Mouse (Mus musculus): ENCODE results near the gene Mroh7. TPM values are rescaled to one million over a fixed set of nuclear protein-coding genes. Genes with fewer than 3 reads are reported as not detected.

The Mroh7 gene
- total RNA-seq, 2 experiments from 2014 or later = 2.2 to 4.1 TPM

- no peak for DNase-seq (ENCODE audit: low spot score in 2 of 2)
- intact Hi-C loops (cut with DNase I) = no loop called here
Observed at GRCm38 (mm10) chr4:106645797-106646196, 84.9 kb downstream of the Mroh7 start.

GRCm38 (mm10) chr4:106644218-106644610, 86.5 kb downstream of the Mroh7 start:
- intact Hi-C loops (cut with DNase I) = no loop called here
- no peak for DNase-seq (ENCODE audit: low spot score in 2 of 2)

GRCm38 (mm10) chr4:106643483-106644217, 87.1 kb downstream of the Mroh7 start:
- no peak for DNase-seq (ENCODE audit: low spot score in 2 of 2)
- intact Hi-C loops (cut with DNase I) = no loop called here

DNA sequence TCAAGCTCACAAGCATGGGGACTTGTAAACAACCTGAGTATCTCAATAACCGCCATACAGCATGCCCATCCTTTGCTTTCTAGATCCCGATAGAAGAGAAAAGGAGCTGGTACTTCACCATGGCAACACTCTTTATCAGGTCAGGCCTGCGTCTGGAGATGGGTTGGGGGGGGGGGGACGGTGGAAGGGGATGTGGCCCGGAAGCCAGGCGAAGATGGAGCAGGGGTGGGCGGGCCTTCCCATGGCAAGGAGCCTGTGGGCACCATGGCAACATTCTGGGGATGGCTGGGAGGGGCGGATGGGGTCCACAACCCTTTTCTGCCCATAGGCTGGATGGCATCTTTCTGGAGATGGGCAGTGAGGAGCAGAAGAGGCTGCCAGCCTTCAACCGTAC, 96.6 kb downstream of the Mroh7 start:
- no peak for DNase-seq (ENCODE audit: low spot score in 2 of 2)
- intact Hi-C loops (cut with DNase I) = loop anchor here (5.0 kb wide), 1 partner anchor 203 kb away; no protein-coding TSS in a partner anchor

- no peak for DNase-seq (ENCODE audit: low spot score in 2 of 2)
- intact Hi-C loops (cut with DNase I) = loop anchor here (5.0 kb wide), 1 partner anchor 204 kb away; no protein-coding TSS in a partner anchor
Observed at GRCm38 (mm10) chr4:106633281-106634085, 97.2 kb downstream of the Mroh7 start.

DNA sequence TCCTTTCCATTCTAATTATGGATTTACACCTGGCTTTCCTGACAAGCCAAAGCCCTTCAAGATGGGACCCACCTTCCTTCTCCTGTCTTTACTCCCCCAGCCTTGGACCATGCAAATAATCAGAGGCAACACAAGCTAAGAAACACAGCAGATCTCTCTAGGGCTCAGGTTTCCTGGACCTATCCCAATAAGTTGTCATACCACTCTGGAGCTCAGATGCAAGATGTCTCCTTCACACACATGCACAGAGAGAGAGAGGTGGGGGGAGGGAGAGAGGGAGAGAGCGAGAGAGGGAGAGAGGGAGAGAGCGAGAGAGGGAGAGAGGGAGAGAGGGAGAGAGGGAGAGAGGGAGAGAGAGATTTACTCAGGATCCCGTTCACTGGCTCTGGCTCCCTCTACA, 98.4 kb downstream of the Mroh7 start:
- intact Hi-C loops (cut with DNase I) = loop anchor here (5.0 kb wide), 1 partner anchor 205 kb away; no protein-coding TSS in a partner anchor
- no peak for DNase-seq (ENCODE audit: low spot score in 2 of 2)

Other genes starting within 250 kb of the Mroh7 start
- not detected for gene Bsnd, start 238.6 kb downstream of the Mroh7 start, total RNA-seq (2021)
- gene Dhcr24, start 169.9 kb downstream of the Mroh7 start, total RNA-seq (2021) = 100 to 1,000 TPM in 1 of 2 experiments, 10 to 100 TPM in 1; 83.0 to 106 TPM
- gene Lexm, start 113.7 kb downstream of the Mroh7 start, total RNA-seq (2021) = not detected
- 1 to 10 TPM; 1.0 to 1.7 TPM for gene Ttc22, start 108.5 kb downstream of the Mroh7 start, total RNA-seq (2021)
- 1 to 10 TPM; 5.6 to 5.8 TPM for gene Pars2, start 79.9 kb downstream of the Mroh7 start, total RNA-seq (2021)
- gene Ttc4, start 52.0 kb downstream of the Mroh7 start, total RNA-seq (2021) = 10 to 100 TPM; 40.4 to 47.7 TPM
- not detected for gene Fam151a, start 3.0 kb upstream of the Mroh7 start, total RNA-seq (2021)
- gene Acot11, start 74.1 kb upstream of the Mroh7 start, total RNA-seq (2021) = 10 to 100 TPM; 43.0 to 51.2 TPM
- gene Ssbp3, start 179.8 kb upstream of the Mroh7 start, total RNA-seq (2021) = 100 to 1,000 TPM; 160 to 182 TPM